ENCODE assay signal across 7 mouse cellular contexts in genomic region chr4:42933630-42934029, GRCm38 (mm10). TPM values are rescaled to one million over a fixed set of nuclear protein-coding genes. Genes with fewer than 3 reads are reported as not detected.
DNase-seq lines count a peak whose midpoint lies in the region; ATAC-seq lines count a peak whose summit lies in the region.

No protein-coding gene starts in this region.

- 0 out of 2 replicates have a peak, but pooled peaks cover 6% of the 10 kb centered on the region for H3K4me1 ChIP-seq in intestine, embryonic 14.5 days (replicated peaks; ENCODE audit: control insufficient read depth, insufficient read depth, low read length)
- H3K4me1 ChIP-seq in midbrain, embryonic 13.5 days (replicated peaks): peaks cover 9% of the 10 kb centered on the region

- no peak overlapping the region for H3K9ac ChIP-seq in intestine, embryonic 14.5 days (ENCODE audit: low read length)
- H3K9ac ChIP-seq in midbrain, embryonic 13.5 days (replicated peaks): peak overlapping the region; percentile 52

- H3K27me3 ChIP-seq in intestine, embryonic 14.5 days (replicated peaks; ENCODE audit: control insufficient read depth, insufficient read depth, low read length): peaks cover 17% of the 10 kb centered on the region
- peaks cover 20% of the 10 kb centered on the region for H3K27me3 ChIP-seq in midbrain, embryonic 13.5 days

- no peak overlapping the region for H3K4me3 ChIP-seq in intestine, embryonic 14.5 days (ENCODE audit: low read depth, low read length)
- H3K4me3 ChIP-seq in midbrain, embryonic 13.5 days (replicated peaks): no peak overlapping the region

- H3K4me2 ChIP-seq in intestine, embryonic 14.5 days (ENCODE audit: low read length): peak overlapping the region; percentile 40
- H3K4me2 ChIP-seq in midbrain, embryonic 13.5 days (replicated peaks): peak overlapping the region; percentile 43

- 7% methylated on average over 22 of the region's 22 CpGs for WGBS in intestine, embryonic 14.5 days
- WGBS in midbrain, embryonic 13.5 days: 10% methylated on average over 22 of the region's 22 CpGs

- H3K36me3 ChIP-seq in intestine, embryonic 14.5 days (ENCODE audit: control insufficient read depth, insufficient read depth, low read length): no peaks in the 10 kb centered on the region
- 0 out of 2 replicates have a peak, but pooled peaks cover 8% of the 10 kb centered on the region for H3K36me3 ChIP-seq in midbrain, embryonic 13.5 days

- H3K27ac ChIP-seq in intestine, embryonic 14.5 days (ENCODE audit: low read depth): no peak overlapping the region
- H3K27ac ChIP-seq in midbrain, embryonic 13.5 days: no peak overlapping the region

- no peaks in the 10 kb centered on the region for H3K9me3 ChIP-seq in intestine, embryonic 14.5 days (ENCODE audit: control insufficient read depth, low read length)
- H3K9me3 ChIP-seq in midbrain, embryonic 13.5 days: no peaks in the 10 kb centered on the region

- peak; percentile 75; the same call in 1 of the 2 replicates for ATAC-seq in intestine, embryonic 14.5 days (replicated peaks; ENCODE audit: low FRiP score, low TSS enrichment, low read depth)
- peak; percentile 66 for ATAC-seq in midbrain, embryonic 13.5 days

- peak; percentile 67 for DNase-seq in adrenal gland, adult 2 months
- DNase-seq in embryo, embryonic 11 days: peak; percentile 80
- DNase-seq in heart, adult 11 months: peak; percentile 98
- DNase-seq in intestine, embryonic 14.5 days (ENCODE audit: low spot score): peak; percentile 74
- DNase-seq in liver: peak; percentile 67
- DNase-seq in thymus, postnatal 36 days: peak; percentile 25 to 38

RNA-seq across cellular contexts. Expression of gene Dnajb5, which starts 16.0 kb away (rescaled TPM):
- total RNA-seq in adrenal gland, adult 2 months (2021): 10 to 100 TPM; 17.7 to 18.3 TPM
- 7.4 TPM in 2 replicates for polyA plus RNA-seq in adrenal gland, adult 2 months (2012; rRNA removed)
- polyA plus RNA-seq in intestine, embryonic 14.5 days (2014; fragmentation: Nextera tagmentation; extraction: Ambion mirVana): 7.3 and 7.4 TPM in 2 replicates
- 45.9 and 58.2 TPM in 2 replicates for polyA plus RNA-seq in midbrain, embryonic 13.5 days (2015; fragmentation: Nextera tagmentation; extraction: Ambion mirVana)

RNA-seq across cellular contexts. Expression of gene Phf24, which starts 17.2 kb away (rescaled TPM):
- 1 to 10 TPM in 1 of 2 experiments, under 1 TPM in 1; 0.92 to 2.6 TPM for total RNA-seq in adrenal gland, adult 2 months (2021)
- 1.8 and 3.1 TPM in 2 replicates for polyA plus RNA-seq in adrenal gland, adult 2 months (2012; rRNA removed)
- 1.6 and 1.9 TPM in 2 replicates for polyA plus RNA-seq in intestine, embryonic 14.5 days (2014; fragmentation: Nextera tagmentation; extraction: Ambion mirVana)
- 14.8 and 15.2 TPM in 2 replicates for polyA plus RNA-seq in midbrain, embryonic 13.5 days (2015; fragmentation: Nextera tagmentation; extraction: Ambion mirVana)

RNA-seq across cellular contexts. Expression of gene 1700022I11Rik, which starts 35.8 kb away (rescaled TPM):
- total RNA-seq in adrenal gland, adult 2 months (2021): not detected
- not detected in 2 replicates for polyA plus RNA-seq in adrenal gland, adult 2 months (2012; rRNA removed)
- 0.44 and 0.97 TPM in 2 replicates for polyA plus RNA-seq in intestine, embryonic 14.5 days (2014; fragmentation: Nextera tagmentation; extraction: Ambion mirVana)
- polyA plus RNA-seq in midbrain, embryonic 13.5 days (2015; fragmentation: Nextera tagmentation; extraction: Ambion mirVana): 0.49 and 0.50 TPM in 2 replicates

RNA-seq across cellular contexts. Expression of gene Fam205c, which starts 59.6 kb away (rescaled TPM):
- total RNA-seq in adrenal gland, adult 2 months (2021): under 1 TPM in 1 of 2 experiments, not detected in 1; 0.17 TPM
- not detected in 2 replicates for polyA plus RNA-seq in adrenal gland, adult 2 months (2012; rRNA removed)
- 0.43 and 0.81 TPM in 2 replicates for polyA plus RNA-seq in intestine, embryonic 14.5 days (2014; fragmentation: Nextera tagmentation; extraction: Ambion mirVana)
- 1.2 and 1.7 TPM in 2 replicates for polyA plus RNA-seq in midbrain, embryonic 13.5 days (2015; fragmentation: Nextera tagmentation; extraction: Ambion mirVana)

Comparison
In these comparisons a context has a peak if more than half of its experiments do, and no peak if none do; other contexts are left out.
1. DNase-seq: peak in every context shown above with its lines; median percentile 98 in heart, adult 11 months; 80 in embryo, embryonic 11 days; 74 in intestine, embryonic 14.5 days; 67 in adrenal gland, adult 2 months; 67 in liver; 32 in thymus, postnatal 36 days.